Mouse (Mus musculus) c-Kit-positive CD71-positive TER-119-positive erythroid progenitor cells, embryonic 14.5 days (primary cell): ENCODE data around the gene Rgsl1.

Source experiments
- DNase-seq: peaks from one replicate; pipeline ENCODE4 v3.0.0-alpha.2; 2013; ENCODE audit warnings: low spot score

The Rgsl1 gene

GRCm38 (mm10) chr1:153740145-153740544 is 103.8 kb downstream of the Rgsl1 start, which contains the start of gene Rgs16:
Gene Rgs16, plus strand, starts transcription at chr1:153740349.
- no peak for DNase-seq

- no peak for DNase-seq
Observed at GRCm38 (mm10) chr1:153739437-153740015, 104.4 kb downstream of the Rgsl1 start.

GRCm38 (mm10) chr1:153737101-153738085 is 106.5 kb downstream of the Rgsl1 start:
- no peak for DNase-seq

GRCm38 (mm10) chr1:153736096-153736495 is 107.8 kb downstream of the Rgsl1 start:
- DNase-seq = no peak

- DNase-seq = no peak
Observed at GRCm38 (mm10) chr1:153734866-153735265, 109.1 kb downstream of the Rgsl1 start.

- no peak for DNase-seq
Observed at GRCm38 (mm10) chr1:153733181-153733580, 110.8 kb downstream of the Rgsl1 start.

- no peak for DNase-seq
Observed at GRCm38 (mm10) chr1:153730671-153731070, 113.3 kb downstream of the Rgsl1 start.

- DNase-seq = no peak
Observed at GRCm38 (mm10) chr1:153729806-153730205, 114.1 kb downstream of the Rgsl1 start.
